Mouse (Mus musculus) embryo, embryonic 9.5 days (tissue): ENCODE data around the gene Gucy2g.
"Not testable (repeated sequence)": the region's sequence is repeated elsewhere in the genome, so short reads cannot be mapped to it uniquely, and the experiment has no call there.

Experiments used
- DNase-seq: peaks from one replicate; pipeline ENCODE4 v3.0.0-alpha.2; 2017; ENCODE audit errors: extremely low spot score

Gucy2g gene

GRCm38 (mm10) chr19:55165183-55165865 is 75.7 kb downstream of the Gucy2g start:
- DNase-seq = no peak

- DNase-seq = no peak
Observed at GRCm38 (mm10) chr19:55164162-55164561, 76.9 kb downstream of the Gucy2g start.

GRCm38 (mm10) chr19:55162271-55162670 is 78.8 kb downstream of the Gucy2g start:
- DNase-seq = no peak

- DNase-seq = no peak
Observed at GRCm38 (mm10) chr19:55159826-55160225, 81.2 kb downstream of the Gucy2g start.

GRCm38 (mm10) chr19:55158606-55159005 is 82.4 kb downstream of the Gucy2g start:
- no peak for DNase-seq

GRCm38 (mm10) chr19:55157029-55157428 is 84.0 kb downstream of the Gucy2g start:
- DNase-seq = no peak

GRCm38 (mm10) chr19:55152983-55153382 is 88.1 kb downstream of the Gucy2g start:
- DNase-seq = no peak

- DNase-seq = not testable (repeated sequence)
Observed at GRCm38 (mm10) chr19:55152274-55152673, 88.8 kb downstream of the Gucy2g start.

- DNase-seq = no peak
Observed at GRCm38 (mm10) chr19:55149646-55150045, 91.4 kb downstream of the Gucy2g start.

GRCm38 (mm10) chr19:55148109-55148508 is 92.9 kb downstream of the Gucy2g start:
- no peak for DNase-seq
